Mouse (Mus musculus) ES-Bruce4 (cell line): ENCODE measurements around the gene Mink1. TPM values are rescaled to one million over a fixed set of nuclear protein-coding genes. Genes with fewer than 3 reads are reported as not detected.

Experiments
- H3K27ac ChIP-seq: 2 replicates; pipeline ENCODE4 v1.5.1; 2012; ENCODE audit warnings: low read length, inconsistent platforms; ENCODE audit not compliant: insufficient read depth
- H3K27me3 ChIP-seq: 2 replicates; pipeline ENCODE4 v1.6.1; 2012; ENCODE audit warnings: mild to moderate bottlenecking, low read length, inconsistent platforms; ENCODE audit not compliant: control insufficient read depth, poor library complexity, insufficient read depth, severe bottlenecking
- H3K36me3 ChIP-seq: 2 replicates; pipeline ENCODE4 v1.6.1; 2012; ENCODE audit warnings: inconsistent platforms, mild to moderate bottlenecking, low read length, moderate library complexity; ENCODE audit not compliant: control insufficient read depth, poor library complexity, insufficient read depth, severe bottlenecking
- H3K4me1 ChIP-seq: one replicate; pipeline ENCODE4 v1.8.1; 2011; ENCODE audit warnings: low read length; ENCODE audit not compliant: control insufficient read depth, insufficient read depth
- H3K4me3 ChIP-seq: 2 replicates; pipeline ENCODE4 v1.5.1; 2011; ENCODE audit warnings: low read depth, mild to moderate bottlenecking, low read length
- H3K9ac ChIP-seq: 2 replicates; pipeline ENCODE4 v1.6.1; 2012; ENCODE audit warnings: low read depth, mild to moderate bottlenecking, inconsistent platforms; ENCODE audit not compliant: poor library complexity, severe bottlenecking
- H3K9me3 ChIP-seq: replicated peaks from 2 replicates; pipeline ENCODE4 v1.6.1; 2012; ENCODE audit warnings: mild to moderate bottlenecking, low read length, inconsistent platforms; ENCODE audit not compliant: control insufficient read depth, poor library complexity, insufficient read depth, severe bottlenecking
- CTCF ChIP-seq: IDR thresholded peaks from one replicate; pipeline ENCODE4 v1.8.1; 2011; ENCODE audit warnings: low read depth, low read length
- EP300 ChIP-seq: IDR thresholded peaks from 2 replicates; pipeline ENCODE4 v1.6.1; 2011; ENCODE audit warnings: low read depth, low read length; ENCODE audit not compliant: insufficient read depth
- POLR2A ChIP-seq: IDR thresholded peaks from one replicate; pipeline ENCODE4 v1.8.1; 2011; ENCODE audit warnings: low read length; ENCODE audit not compliant: insufficient read depth
- polyA plus RNA-seq: library from polyadenylated mRNA; stranded (reverse); fragments of >200 nt; gene quantifications from 2 replicates; pipeline ENCODE4 v1.2.4, GENCODE M21; 2011; ENCODE audit warnings: low read depth; ENCODE audit not compliant: missing spikeins, insufficient read depth, insufficient read length

The Mink1 gene
- polyA plus RNA-seq, 1 experiment, result 31.8 TPM

DNA sequence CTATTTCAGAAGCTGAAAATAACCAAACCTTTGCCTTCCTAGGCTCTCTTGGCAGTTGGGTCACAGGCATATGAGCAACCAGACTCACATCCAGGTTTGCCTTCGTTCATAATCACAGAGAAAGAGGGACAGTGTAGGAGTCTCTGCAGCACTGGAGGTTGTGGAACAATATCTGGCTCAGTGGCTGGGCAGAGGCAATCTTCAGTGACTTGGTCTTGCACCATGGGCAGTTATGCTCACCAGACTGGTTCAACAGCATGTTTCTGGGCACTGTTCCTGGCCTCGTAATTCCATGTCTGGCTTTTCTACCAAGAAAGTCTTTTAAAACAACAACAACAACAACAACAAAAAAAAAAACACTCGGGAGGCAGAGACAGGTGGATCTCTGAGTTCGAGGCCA lies 72.9 kb downstream of the Mink1 start:
- no peak overlapping the region for H3K9ac ChIP-seq
- H3K27ac ChIP-seq, result no peak overlapping the region
- no peaks in the 10 kb centered on the region for H3K36me3 ChIP-seq
- H3K4me1 ChIP-seq, result no peaks in the 10 kb centered on the region
- H3K4me3 ChIP-seq, result no peak overlapping the region
- H3K27me3 ChIP-seq, result no peaks in the 10 kb centered on the region
- H3K9me3 ChIP-seq, result no peaks in the 10 kb centered on the region
- no peak for TF ChIP-seq CTCF
- TF ChIP-seq EP300, result no peak
- TF ChIP-seq POLR2A, result no peak

DNA sequence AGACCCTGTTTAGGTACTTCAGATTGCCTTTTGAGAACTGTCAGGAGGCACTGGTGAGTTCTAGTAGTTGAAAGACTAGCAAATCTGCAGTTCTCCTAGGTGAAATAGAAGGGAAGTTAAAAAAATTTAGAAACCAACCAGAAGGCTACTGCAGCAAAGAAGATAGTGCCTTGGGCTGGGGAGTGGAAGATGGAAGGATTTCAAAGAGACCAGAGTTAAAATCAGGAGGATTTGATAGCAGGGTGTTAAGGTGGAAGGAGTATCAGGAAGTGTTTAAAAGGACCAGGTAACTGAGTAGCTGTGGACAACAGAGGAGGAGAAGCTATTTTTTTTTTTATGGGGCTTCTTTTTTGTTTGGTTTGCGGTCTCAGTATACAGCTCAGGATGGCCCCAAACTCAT lies 75.1 kb downstream of the Mink1 start:
- TF ChIP-seq CTCF (no peak), EP300 (no peak), POLR2A (no peak)
- Histone ChIP-seq H3K4me3 (no peak overlapping the region), H3K36me3 (no peaks in the 10 kb centered on the region), H3K9ac (no peak overlapping the region), H3K27me3 (no peaks in the 10 kb centered on the region), H3K27ac (no peak overlapping the region), H3K4me1 (no peaks in the 10 kb centered on the region), H3K9me3 (no peaks in the 10 kb centered on the region)

DNA sequence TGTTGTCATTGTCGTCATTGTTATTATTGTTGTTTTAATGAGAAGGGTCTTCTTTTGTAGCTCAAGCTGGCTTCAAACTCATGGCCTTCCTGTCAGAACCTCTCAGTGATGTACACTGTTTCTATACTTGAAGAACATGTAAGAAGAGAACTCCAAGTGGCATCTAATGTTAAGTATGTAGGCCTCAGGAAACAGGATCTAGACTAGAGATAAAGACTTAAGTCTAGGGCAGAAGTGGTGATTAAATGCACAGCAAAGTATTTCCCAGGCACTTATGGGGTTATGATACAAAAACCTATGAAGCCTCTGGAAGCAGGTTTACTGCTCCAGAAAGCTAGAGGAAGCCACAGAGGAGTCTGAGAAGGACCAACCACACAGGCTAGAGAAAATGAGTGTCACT lies 75.6 kb downstream of the Mink1 start:
- Histone ChIP-seq H3K9me3 (no peaks in the 10 kb centered on the region), H3K4me3 (no peak overlapping the region), H3K9ac (no peak overlapping the region), H3K4me1 (no peaks in the 10 kb centered on the region), H3K27me3 (no peaks in the 10 kb centered on the region), H3K36me3 (no peaks in the 10 kb centered on the region), H3K27ac (no peak overlapping the region)
- no peak for TF ChIP-seq CTCF
- no peak for TF ChIP-seq EP300
- TF ChIP-seq POLR2A, result no peak

DNA sequence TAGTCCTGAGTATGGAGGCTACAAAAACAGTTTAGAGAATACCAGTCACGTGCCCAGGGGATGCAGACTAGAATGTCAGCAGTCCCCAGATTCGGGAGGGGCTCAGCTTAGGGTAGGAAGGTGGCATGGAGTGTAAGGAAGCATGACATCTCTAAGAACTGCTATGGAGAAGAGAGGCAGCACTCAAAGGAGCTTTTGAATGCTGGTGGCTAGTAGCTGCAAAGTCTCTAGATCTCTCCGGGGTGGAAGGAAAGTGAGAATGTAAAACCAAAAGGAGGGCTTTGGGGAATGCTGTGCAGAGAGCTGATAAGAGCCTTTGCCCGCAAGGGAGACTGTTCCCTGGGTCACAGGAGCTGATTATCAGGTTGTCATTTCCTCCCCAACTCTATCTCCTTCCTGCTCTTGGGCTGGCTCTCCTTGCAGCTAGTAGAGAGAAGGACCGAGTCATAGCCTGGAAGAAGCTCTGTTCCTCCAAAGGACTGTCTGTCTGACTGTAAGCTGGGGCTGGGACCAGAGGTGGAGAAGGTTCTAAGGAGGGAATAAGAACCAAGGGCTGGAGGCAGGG lies 76.1 kb downstream of the Mink1 start, which contains the start of gene Gp1ba:
TSS of gene Gp1ba (plus strand) at position 409 of the 565 bp plus-strand sequence.
- Histone ChIP-seq H3K4me1 (no peaks in the 10 kb centered on the region), H3K9ac (no peak within 1 kb of the TSS), H3K27me3 (no peaks in the 10 kb centered on the region), H3K27ac (no peak within 1 kb of the TSS), H3K9me3 (no peaks in the 10 kb centered on the region), H3K36me3 (no peaks in the 10 kb centered on the region), H3K4me3 (no peak within 1 kb of the TSS)
- TF ChIP-seq EP300 (no peak), CTCF (no peak), POLR2A (no peak)

DNA sequence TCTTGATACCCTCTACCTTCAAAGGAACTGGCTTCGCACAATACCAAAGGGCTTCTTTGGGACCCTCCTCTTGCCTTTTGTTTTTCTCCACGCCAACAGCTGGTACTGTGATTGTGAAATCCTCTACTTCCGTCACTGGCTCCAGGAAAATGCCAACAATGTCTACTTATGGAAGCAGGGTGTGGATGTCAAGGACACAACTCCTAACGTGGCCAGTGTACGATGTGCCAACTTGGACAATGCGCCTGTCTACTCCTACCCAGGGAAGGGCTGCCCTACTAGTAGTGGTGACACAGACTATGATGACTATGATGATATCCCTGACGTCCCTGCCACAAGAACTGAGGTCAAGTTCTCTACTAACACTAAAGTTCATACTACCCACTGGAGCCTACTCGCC lies 77.3 kb downstream of the Mink1 start:
- no peaks in the 10 kb centered on the region for H3K4me1 ChIP-seq
- H3K4me3 ChIP-seq, result no peak overlapping the region
- H3K36me3 ChIP-seq, result peaks cover 6% of the 10 kb centered on the region
- H3K27me3 ChIP-seq, result no peaks in the 10 kb centered on the region
- H3K27ac ChIP-seq, result no peak overlapping the region
- H3K9ac ChIP-seq, result no peak overlapping the region
- TF ChIP-seq EP300 (no peak), CTCF (no peak), POLR2A (no peak)
- no peaks in the 10 kb centered on the region for H3K9me3 ChIP-seq

DNA sequence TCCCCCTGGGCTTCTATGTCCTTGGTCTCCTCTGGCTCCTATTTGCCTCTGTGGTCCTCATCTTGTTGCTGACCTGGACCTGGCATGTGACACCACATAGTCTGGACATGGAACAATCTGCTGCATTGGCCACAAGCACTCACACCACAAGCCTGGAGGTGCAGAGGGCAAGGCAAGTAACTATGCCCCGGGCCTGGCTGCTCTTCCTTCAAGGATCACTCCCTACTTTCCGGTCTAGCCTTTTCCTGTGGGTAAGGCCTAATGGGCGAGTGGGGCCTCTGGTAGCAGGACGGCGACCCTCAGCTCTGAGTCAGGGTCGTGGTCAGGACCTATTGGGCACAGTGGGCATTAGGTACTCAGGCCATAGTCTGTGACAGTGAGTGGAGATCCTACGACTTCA lies 78.6 kb downstream of the Mink1 start:
- H3K9ac ChIP-seq, result no peak overlapping the region
- no peaks in the 10 kb centered on the region for H3K9me3 ChIP-seq
- H3K27me3 ChIP-seq, result no peaks in the 10 kb centered on the region
- TF ChIP-seq EP300 (no peak), CTCF (no peak), POLR2A (no peak)
- no peak overlapping the region for H3K27ac ChIP-seq
- peaks cover 9% of the 10 kb centered on the region for H3K36me3 ChIP-seq
- H3K4me1 ChIP-seq, result peaks cover 2% of the 10 kb centered on the region
- no peak overlapping the region for H3K4me3 ChIP-seq

DNA sequence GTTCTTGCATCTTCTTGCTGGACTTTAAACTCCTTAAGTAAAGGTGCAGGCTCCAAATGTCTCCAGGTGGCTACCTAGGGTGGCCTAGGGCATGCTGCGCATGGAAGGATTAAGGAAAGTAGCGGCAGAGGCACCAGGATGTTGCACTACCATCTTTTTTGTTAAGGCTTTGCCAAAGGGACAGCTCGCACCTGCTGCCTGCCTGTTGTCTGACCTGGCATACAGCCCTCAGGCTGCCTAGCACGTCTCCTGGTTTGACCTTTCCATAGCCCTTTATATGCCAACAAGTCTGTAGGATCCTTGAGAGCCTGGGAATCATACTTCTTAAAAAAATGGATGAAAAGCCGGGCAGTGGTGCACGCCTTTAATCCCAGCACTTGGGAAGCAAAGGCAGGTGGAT lies 80.4 kb downstream of the Mink1 start:
- Histone ChIP-seq H3K36me3 (peaks cover 9% of the 10 kb centered on the region), H3K9me3 (no peaks in the 10 kb centered on the region), H3K27me3 (no peaks in the 10 kb centered on the region), H3K4me1 (peaks cover 2% of the 10 kb centered on the region), H3K4me3 (no peak overlapping the region), H3K9ac (no peak overlapping the region), H3K27ac (no peak overlapping the region)
- TF ChIP-seq POLR2A (no peak), EP300 (no peak), CTCF (no peak)
